9 mouse cellular contexts compared by ENCODE assay signal in genomic region chr15:85896284-85896683, GRCm38 (mm10). TPM values are rescaled to one million over a fixed set of nuclear protein-coding genes. Genes with fewer than 3 reads are reported as not detected.
DNase-seq lines count a peak whose midpoint lies in the region; ATAC-seq and TF ChIP-seq lines count a peak whose summit lies in the region.
"Had no signal": no experiment of that assay in that cellular context is flagged by ENCODE, and none has a peak within 500 bp of the region (broad histone marks: within the 10 kb centered on the region; RNA-seq: fewer than 3 reads in every experiment).

No protein-coding gene starts in this region.

- H3K4me3 ChIP-seq in heart, adult 2 months, result no peak overlapping the region
- H3K4me3 ChIP-seq in heart, embryonic 10.5 days, result no peak overlapping the region
- no peak overlapping the region for H3K4me3 ChIP-seq in intestine, postnatal 0 days (ENCODE audit: low read depth, low read length)
- H3K4me3 ChIP-seq in midbrain, embryonic 16.5 days (ENCODE audit: low read depth, low read length), result no peak overlapping the region

- no peak overlapping the region for H3K9ac ChIP-seq in heart, adult 2 months (ENCODE audit: low read depth, low read length)
- no peak overlapping the region for H3K9ac ChIP-seq in intestine, postnatal 0 days (ENCODE audit: low read depth, low read length)
- H3K9ac ChIP-seq in midbrain, embryonic 16.5 days (ENCODE audit: low read depth, low read length), result no peak overlapping the region

- no peak overlapping the region for H3K4me2 ChIP-seq in intestine, postnatal 0 days (replicated peaks; ENCODE audit: low read depth)
- H3K4me2 ChIP-seq in midbrain, embryonic 16.5 days (ENCODE audit: low read length), result no peak overlapping the region

- peak; percentile 57 to 83 for DNase-seq in heart, adult 2 months
- no peak for DNase-seq in heart, embryonic 10.5 days (ENCODE audit: low spot score)
- peak; percentile 84 for DNase-seq in cerebellum, adult 8-10 months
- DNase-seq in left cerebral cortex, postnatal 36 days (ENCODE audit: low spot score in 2 of 2), result peak; percentile 69 to 75
- peak; percentile 89 for DNase-seq in splenic B cell, adult 2 months (ENCODE audit: low read depth, low spot score)

- peak; percentile 56 for ATAC-seq in frontal cortex, adult (ENCODE audit: low TSS enrichment)
- no peak for ATAC-seq in intestine, postnatal 0 days
- ATAC-seq in midbrain, embryonic 16.5 days, result peak; percentile 33
- ATAC-seq: Patski had no signal

- H3K79me2 ChIP-seq in heart, adult 2 months (replicated peaks; ENCODE audit: control insufficient read depth, insufficient read depth, low read length), result no peaks in the 10 kb centered on the region

- TF ChIP-seq CTCF in heart, adult 2 months (IDR thresholded peaks at IDR 0.05), result peak; percentile 91
- peak; percentile 97 for TF ChIP-seq CTCF in intestine, postnatal 0 days (IDR thresholded peaks at IDR 0.05; ENCODE audit: low read depth)

- WGBS in heart, adult 2 months, result 27% methylated on average over 8 of the region's 8 CpGs
- WGBS in heart, embryonic 10.5 days, result 24% methylated on average over 8 of the region's 8 CpGs
- WGBS in intestine, postnatal 0 days, result 15% methylated on average over 8 of the region's 8 CpGs
- 11% methylated on average over 8 of the region's 8 CpGs for WGBS in midbrain, embryonic 16.5 days

- H3K27me3 ChIP-seq in heart, adult 2 months (ENCODE audit: control insufficient read depth, insufficient read depth, low read length), result no peaks in the 10 kb centered on the region
- H3K27me3 ChIP-seq in heart, embryonic 10.5 days (ENCODE audit: insufficient read depth, poor library complexity, severe bottlenecking), result no peaks in the 10 kb centered on the region
- H3K27me3 ChIP-seq in intestine, postnatal 0 days (replicated peaks; ENCODE audit: control insufficient read depth, insufficient read depth, low read length), result no peaks in the 10 kb centered on the region
- no peaks in the 10 kb centered on the region for H3K27me3 ChIP-seq in midbrain, embryonic 16.5 days (ENCODE audit: control insufficient read depth, insufficient read depth, low read depth, low read length)
- H3K27me3 ChIP-seq in splenic B cell, adult 2 months (ENCODE audit: control insufficient read depth, insufficient read depth, low read length, poor library complexity, severe bottlenecking), result no peaks in the 10 kb centered on the region
- H3K27me3 ChIP-seq: Patski had no signal

- intact Hi-C loops in heart, adult 2 months (cut with DNase I), result loop anchor here (1.0 to 2.0 kb wide), 2 partner anchors 143 to 241 kb away; no protein-coding TSS in a partner anchor
- intact Hi-C loops in left cerebral cortex, postnatal 36 days (cut with DNase I), result loop anchor here (1.0 to 5.0 kb wide), 2 partner anchors 143 to 226 kb away; no protein-coding TSS in a partner anchor

- no peak overlapping the region for H3K27ac ChIP-seq in heart, adult 2 months
- H3K27ac ChIP-seq in heart, embryonic 10.5 days, result no peak overlapping the region
- H3K27ac ChIP-seq in intestine, postnatal 0 days (ENCODE audit: low read depth, low read length), result no peak overlapping the region
- H3K27ac ChIP-seq in midbrain, embryonic 16.5 days (ENCODE audit: low read length), result no peak overlapping the region

- no peak for TF ChIP-seq POLR2A in heart, adult 2 months (IDR thresholded peaks at IDR 0.05; ENCODE audit: insufficient read depth, low read depth, low read length)

- H3K9me3 ChIP-seq in heart, embryonic 10.5 days, result no peaks in the 10 kb centered on the region
- H3K9me3 ChIP-seq in intestine, postnatal 0 days (ENCODE audit: control insufficient read depth), result no peaks in the 10 kb centered on the region
- no peaks in the 10 kb centered on the region for H3K9me3 ChIP-seq in midbrain, embryonic 16.5 days (replicated peaks; ENCODE audit: control insufficient read depth, low read length, poor library complexity, severe bottlenecking)

- TF ChIP-seq EP300 in heart, adult 2 months (IDR thresholded peaks at IDR 0.05; ENCODE audit: insufficient read depth, low read depth, low read length), result peak; percentile 69; the same call in 1 of the 2 replicates

- no peaks in the 10 kb centered on the region for H3K4me1 ChIP-seq in heart, adult 2 months (ENCODE audit: control insufficient read depth, insufficient read depth, low read length)
- H3K4me1 ChIP-seq in heart, embryonic 10.5 days, result peaks cover 5% of the 10 kb centered on the region; the same call in 1 of the 2 replicates
- no peaks in the 10 kb centered on the region for H3K4me1 ChIP-seq in intestine, postnatal 0 days (replicated peaks; ENCODE audit: control insufficient read depth, insufficient read depth, low read length)
- H3K4me1 ChIP-seq in midbrain, embryonic 16.5 days (ENCODE audit: control insufficient read depth, insufficient read depth, low read length), result no peaks in the 10 kb centered on the region

- H3K36me3 ChIP-seq in heart, adult 2 months (ENCODE audit: control insufficient read depth, insufficient read depth, low read length), result no peaks in the 10 kb centered on the region
- H3K36me3 ChIP-seq in heart, embryonic 10.5 days, result peaks cover 88% of the 10 kb centered on the region
- H3K36me3 ChIP-seq in intestine, postnatal 0 days (ENCODE audit: control insufficient read depth, insufficient read depth), result peaks cover 54% of the 10 kb centered on the region
- H3K36me3 ChIP-seq in midbrain, embryonic 16.5 days (ENCODE audit: control insufficient read depth, insufficient read depth, low read length), result peaks cover 33% of the 10 kb centered on the region
- H3K36me3 ChIP-seq in splenic B cell, adult 2 months (ENCODE audit: control insufficient read depth, insufficient read depth, low read length, poor library complexity, severe bottlenecking), result peaks cover 3% of the 10 kb centered on the region

RNA-seq across cellular contexts. Expression of gene Trmu, which starts 17.2 kb away (rescaled TPM):
- total RNA-seq in heart, adult 2 months (2021), result 10 to 100 TPM; 15.7 to 15.9 TPM
- polyA plus RNA-seq in heart, adult 2 months (2012; rRNA removed), result 23.5 and 27.8 TPM in 2 replicates
- polyA plus RNA-seq in heart, embryonic 10.5 days (2016; fragmentation: Nextera tagmentation; extraction: Ambion mirVana), result 34.4 and 36.5 TPM in 2 replicates
- polyA plus RNA-seq in intestine, postnatal 0 days (2015; fragmentation: Nextera tagmentation; extraction: Ambion mirVana), result 13.6 and 14.4 TPM in 2 replicates
- total RNA-seq in left cerebral cortex, postnatal 36 days (2021), result 10 to 100 TPM; 28.8 to 29.7 TPM
- polyA plus RNA-seq in midbrain, embryonic 16.5 days (2015; fragmentation: Nextera tagmentation; extraction: Ambion mirVana), result 58.5 and 59.5 TPM in 2 replicates

RNA-seq across cellular contexts. Expression of gene Gtse1, which starts 36.7 kb away (rescaled TPM):
- under 1 TPM; 0.21 to 0.41 TPM for total RNA-seq in heart, adult 2 months (2021)
- polyA plus RNA-seq in heart, adult 2 months (2012; rRNA removed), result 0.53 and 0.61 TPM in 2 replicates
- 40.0 and 40.6 TPM in 2 replicates for polyA plus RNA-seq in heart, embryonic 10.5 days (2016; fragmentation: Nextera tagmentation; extraction: Ambion mirVana)
- 4.2 and 4.6 TPM in 2 replicates for polyA plus RNA-seq in intestine, postnatal 0 days (2015; fragmentation: Nextera tagmentation; extraction: Ambion mirVana)
- under 1 TPM; 0.54 to 0.91 TPM for total RNA-seq in left cerebral cortex, postnatal 36 days (2021)
- 3.4 and 4.2 TPM in 2 replicates for polyA plus RNA-seq in midbrain, embryonic 16.5 days (2015; fragmentation: Nextera tagmentation; extraction: Ambion mirVana)
